Mouse (Mus musculus) inflammation-experienced regulatory T-cells (primary cell): ENCODE measurements around the gene Rbm11. TPM values are rescaled to one million over a fixed set of nuclear protein-coding genes. Genes with fewer than 3 reads are reported as not detected.

Experiments used
- polyA plus RNA-seq, 2 experiments: library from polyadenylated mRNA; unstranded; fragments of 100-300 nt; shearing (Covaris generic); gene quantifications; one replicate each; pipeline ENCODE4 v1.2.1; 2017

Rbm11 gene
- polyA plus RNA-seq: 1 to 10 TPM in 1 of 2 experiments, under 1 TPM in 1; 0.47 to 1.4 TPM

GRCm38 (mm10) chr16:75592671-75593500, at the start of gene Rbm11:
Gene Rbm11 (plus strand): TSS chr16:75592844.

GRCm38 (mm10) chr16:75585961-75586360, 6.7 kb upstream of the Rbm11 start, which contains the start of gene Lipi:
Gene Lipi (minus strand): TSS chr16:75586061.

Other genes with a start within 250 kb of the Rbm11 start
- gene Lipi, start 6.8 kb upstream of the Rbm11 start, polyA plus RNA-seq: under 1 TPM in 1 of 2 experiments, not detected in 1; 0.18 TPM
- gene Hspa13, start 174.3 kb downstream of the Rbm11 start, polyA plus RNA-seq: 10 to 100 TPM in 1 of 2 experiments, 1 to 10 TPM in 1; 8.7 to 11.5 TPM